Mouse (Mus musculus) megakaryocyte-erythroid progenitor cell, adult 5 weeks (primary cell): ENCODE data around the gene Mettl11b. TPM values are rescaled to one million over a fixed set of nuclear protein-coding genes. Genes with fewer than 3 reads are reported as not detected.

Source experiments
- polyA plus RNA-seq: library from polyadenylated mRNA; stranded (reverse); fragments of >175 nt; gene quantifications from 2 replicates; pipeline ENCODE4 v1.2.3, GENCODE M21; 2012

Mettl11b gene
- polyA plus RNA-seq, result not detected in 2 replicates

DNA sequence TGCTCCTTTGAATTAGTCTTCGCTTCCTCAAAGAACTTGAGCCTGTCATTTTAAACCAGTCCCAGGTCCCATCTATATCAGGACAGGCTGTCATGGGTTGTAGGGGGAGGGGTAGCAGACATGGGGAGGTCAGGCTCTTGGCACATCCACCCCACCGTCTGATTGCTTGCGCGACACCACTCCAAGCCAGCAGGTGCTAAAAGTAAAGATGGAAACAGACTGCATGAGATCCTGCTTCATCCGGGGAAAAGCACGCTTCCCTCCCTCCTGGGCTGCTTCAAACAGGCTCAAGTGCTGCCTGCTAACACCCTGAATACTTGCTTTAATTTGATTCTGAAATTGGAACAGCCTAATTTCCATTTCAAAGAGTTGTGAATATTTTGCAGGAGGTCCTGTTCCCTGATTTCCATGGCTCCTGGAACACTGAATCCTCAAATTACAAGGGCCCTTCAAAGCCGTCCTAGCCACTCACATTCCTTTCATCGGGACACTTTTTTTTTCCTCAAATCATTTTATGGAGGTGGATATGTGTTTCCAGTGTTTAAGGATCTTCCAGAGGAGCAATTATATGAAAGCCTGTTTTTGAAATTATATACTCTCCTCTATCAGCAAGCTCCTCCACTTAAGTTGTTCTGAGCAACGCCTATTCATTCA, at the start of gene Mettl11b:
TSS of gene Mettl11b (minus strand) at position 127 of the 654 bp plus-strand sequence.

Other genes with a start within 250 kb of the Mettl11b start
- gene Kifap3, start 54.4 kb upstream of the Mettl11b start, polyA plus RNA-seq, result 2.9 and 3.1 TPM in 2 replicates
- gene Scyl3, start 203.9 kb upstream of the Mettl11b start, polyA plus RNA-seq, result 5.3 and 6.5 TPM in 2 replicates